Mouse (Mus musculus): ENCODE results near the gene Megf9.

Megf9 gene

DNA sequence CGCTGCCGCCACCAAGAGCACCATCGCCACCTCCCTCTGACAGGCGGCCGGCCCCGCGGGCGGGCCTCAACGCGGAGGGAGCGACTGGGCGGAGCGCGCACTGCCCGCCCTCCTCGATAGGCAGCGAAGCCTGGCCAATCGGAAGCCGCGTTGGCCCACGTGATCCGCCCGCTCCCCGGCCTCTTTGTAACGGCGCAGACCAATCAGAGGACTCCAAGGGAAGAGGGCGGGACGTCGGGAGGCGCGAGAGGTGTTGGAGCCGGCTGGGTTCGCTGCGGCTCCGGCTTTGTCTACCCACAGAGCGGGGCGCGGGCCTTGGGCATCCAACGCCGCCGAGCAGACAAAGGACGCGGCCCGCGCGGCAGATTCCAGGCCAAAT lies at the start of gene Megf9:
Gene Megf9, minus strand, starts transcription at position 105 of the 379 bp plus-strand sequence.
- peak; percentile 99 for DNase-seq

DNA sequence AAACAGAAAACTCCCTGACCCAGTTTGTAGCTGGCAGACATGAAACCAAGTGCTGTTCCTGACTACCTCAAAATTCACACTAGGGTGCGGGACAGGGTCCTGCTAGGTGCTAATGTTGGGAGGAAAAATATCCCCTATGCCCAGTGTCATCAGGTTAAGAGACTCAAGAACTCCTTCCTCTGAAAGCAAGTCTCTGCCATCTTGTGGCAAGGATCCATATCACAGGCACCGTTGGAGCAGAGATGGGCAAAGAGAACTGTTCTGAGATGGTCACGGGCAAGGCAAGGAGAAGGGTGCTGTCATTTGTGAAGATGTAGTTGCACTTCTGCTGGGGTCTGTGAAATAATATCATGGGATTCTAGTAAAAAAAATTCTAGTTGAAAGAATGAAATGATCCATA lies 44.9 kb upstream of the Megf9 start:
- DNase-seq = peak in 1 of 2 experiments; percentile 57

DNA sequence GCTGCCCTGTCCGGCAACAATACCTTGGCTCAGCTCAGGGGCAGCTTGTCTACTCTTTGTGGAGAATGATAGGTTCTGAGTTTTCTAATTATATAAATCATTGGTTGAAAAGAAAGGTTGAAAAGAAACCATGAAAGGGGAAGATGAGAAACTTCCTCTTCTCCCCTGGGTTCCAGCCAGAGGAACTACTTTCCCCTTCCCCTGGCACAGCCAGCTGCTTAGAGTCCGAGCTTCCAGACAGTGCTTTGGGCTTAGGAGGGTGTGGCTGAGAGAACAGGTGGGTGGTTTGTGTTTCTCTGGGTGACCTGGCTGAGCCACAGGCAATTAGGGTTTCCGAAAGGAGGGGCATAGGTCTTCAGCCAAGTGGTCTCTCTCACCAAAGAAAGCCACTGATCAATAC lies 43.5 kb upstream of the Megf9 start:
- DNase-seq = no peak

DNA sequence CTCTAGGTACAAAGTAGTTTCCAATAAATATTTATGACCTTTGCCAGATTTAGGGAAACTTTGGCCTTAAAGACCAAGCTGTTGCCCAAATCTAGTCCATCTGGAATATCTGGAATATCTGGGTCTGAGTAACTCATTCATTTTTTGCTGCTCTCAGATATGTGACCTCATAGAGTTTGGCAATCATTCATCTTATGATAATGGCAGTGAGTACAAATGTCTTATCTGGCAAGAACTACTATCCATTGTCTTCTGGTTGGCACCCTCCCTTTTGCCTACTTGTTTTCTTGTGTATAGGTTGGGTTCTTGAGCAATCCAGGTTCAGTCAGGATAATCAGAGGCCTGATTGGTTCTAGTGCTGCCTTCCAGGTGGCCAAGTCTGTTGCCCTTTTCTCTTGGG lies 41.3 kb upstream of the Megf9 start:
- no peak for DNase-seq

DNA sequence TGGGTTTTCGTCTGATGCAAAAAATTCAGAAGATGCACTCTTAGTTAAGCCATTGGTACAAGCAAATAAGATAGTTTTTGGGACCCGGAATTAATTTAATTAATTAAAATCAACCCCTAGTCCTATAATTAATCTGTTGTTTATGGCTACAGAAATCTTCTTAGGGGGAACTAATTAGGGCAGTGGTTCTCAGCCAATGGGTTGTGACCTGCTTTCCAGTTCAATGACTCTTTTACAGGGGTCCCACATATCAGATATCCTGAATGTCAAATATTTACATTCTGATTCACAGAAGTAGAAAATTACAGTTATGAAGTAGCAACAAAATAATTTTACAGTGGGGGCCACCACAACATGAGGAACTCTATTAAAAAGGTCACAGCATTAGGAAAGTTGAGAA lies 39.1 kb upstream of the Megf9 start:
- DNase-seq = no peak

DNA sequence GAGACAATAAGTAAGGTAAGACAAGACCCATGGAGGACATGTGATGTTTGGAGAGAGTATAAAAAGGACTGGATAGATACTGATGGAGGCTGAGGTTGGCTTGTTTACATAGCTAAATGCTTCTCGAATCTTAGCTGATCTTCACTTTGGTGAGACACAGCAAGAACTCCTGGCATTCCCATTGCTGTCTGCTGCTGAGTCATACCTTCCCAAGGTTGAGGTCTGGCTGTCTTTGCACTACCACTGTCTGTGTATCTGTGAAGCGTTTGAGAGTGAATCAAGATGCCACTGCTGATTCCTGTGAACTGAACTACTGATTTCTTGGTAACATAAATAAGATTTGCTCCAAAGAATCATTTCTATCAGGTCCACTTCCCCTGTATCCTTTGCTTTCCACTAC lies 19.1 kb upstream of the Megf9 start:
- no peak for DNase-seq

DNA sequence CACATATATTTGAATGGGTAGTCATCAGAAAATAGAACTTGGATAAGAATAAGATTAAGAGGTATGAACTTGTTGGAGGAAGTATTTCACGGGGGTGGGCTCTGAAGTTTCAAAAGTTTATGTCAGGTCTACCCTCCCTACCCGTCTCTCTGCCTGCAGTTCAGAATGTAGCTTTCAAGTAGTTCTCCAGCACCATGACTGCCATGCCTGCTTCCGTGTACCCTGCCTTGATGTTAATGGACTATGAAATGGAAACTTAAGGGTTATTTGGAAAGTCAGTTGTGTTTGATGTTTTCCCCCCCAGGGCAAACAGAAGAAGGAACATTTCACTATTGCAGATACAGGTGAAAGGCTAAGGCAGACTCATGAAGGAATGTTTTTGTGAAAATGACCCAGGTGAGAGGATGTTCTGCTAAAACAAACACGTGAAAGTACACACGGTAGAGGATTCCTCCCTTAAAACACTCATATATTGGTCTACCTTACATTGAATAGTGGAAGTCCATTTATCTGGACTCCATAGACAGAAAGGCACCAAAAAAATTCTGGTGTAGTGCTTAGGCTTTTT lies 18.5 kb upstream of the Megf9 start:
- no peak for DNase-seq

DNA sequence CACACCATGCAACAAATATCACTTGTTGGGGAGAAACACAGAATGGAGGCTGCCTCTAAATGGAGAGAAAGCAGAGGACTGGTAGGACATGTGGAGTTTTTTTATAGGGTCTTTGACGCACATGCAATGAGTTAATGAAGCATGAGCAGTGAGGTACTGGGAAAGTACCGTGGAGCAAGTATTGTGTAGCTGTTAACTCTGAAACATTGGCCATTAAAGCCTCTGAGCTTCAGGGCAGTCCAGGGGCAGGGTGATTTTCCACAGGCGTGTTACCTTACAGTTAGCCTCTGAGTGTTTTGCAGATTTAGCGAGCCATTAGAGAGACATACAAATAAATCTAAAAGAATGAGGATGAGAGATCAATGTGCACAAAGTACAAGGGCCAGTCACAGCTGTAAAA lies 17.3 kb upstream of the Megf9 start:
- DNase-seq = no peak

DNA sequence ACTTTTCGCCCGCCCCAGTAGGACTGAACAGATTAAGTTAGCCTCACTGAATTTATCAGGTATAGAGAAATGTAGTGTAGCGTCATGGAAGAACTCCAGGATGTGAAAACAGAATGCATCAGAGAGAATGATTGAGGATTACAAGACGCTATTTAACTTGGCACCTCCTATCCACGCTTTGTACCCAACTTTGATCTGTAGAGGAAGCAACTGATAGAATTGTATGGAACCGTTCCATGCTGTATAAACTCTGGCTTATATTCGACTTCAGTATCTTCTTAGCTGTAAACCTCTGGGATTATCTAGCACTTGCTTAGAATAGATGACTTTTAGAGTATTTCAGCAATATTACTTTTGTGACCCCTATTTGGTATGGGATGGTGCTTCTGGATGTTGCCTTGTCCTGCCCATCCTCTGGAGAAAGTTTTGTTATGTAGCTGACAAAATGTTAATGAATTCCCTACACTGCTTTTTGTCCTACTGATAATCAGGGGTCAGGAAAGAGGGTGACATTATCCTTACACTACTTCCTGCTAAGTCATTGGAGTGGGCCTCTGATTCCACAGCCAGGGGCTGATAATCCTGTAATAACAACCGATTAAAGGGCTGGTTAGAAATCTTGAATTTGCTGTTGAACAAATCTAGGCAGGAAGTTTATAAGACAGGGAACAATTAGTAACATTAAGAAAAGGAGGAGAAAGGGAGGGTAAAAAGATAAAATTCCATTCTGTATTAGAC lies 12.8 kb upstream of the Megf9 start:
- DNase-seq = no peak

DNA sequence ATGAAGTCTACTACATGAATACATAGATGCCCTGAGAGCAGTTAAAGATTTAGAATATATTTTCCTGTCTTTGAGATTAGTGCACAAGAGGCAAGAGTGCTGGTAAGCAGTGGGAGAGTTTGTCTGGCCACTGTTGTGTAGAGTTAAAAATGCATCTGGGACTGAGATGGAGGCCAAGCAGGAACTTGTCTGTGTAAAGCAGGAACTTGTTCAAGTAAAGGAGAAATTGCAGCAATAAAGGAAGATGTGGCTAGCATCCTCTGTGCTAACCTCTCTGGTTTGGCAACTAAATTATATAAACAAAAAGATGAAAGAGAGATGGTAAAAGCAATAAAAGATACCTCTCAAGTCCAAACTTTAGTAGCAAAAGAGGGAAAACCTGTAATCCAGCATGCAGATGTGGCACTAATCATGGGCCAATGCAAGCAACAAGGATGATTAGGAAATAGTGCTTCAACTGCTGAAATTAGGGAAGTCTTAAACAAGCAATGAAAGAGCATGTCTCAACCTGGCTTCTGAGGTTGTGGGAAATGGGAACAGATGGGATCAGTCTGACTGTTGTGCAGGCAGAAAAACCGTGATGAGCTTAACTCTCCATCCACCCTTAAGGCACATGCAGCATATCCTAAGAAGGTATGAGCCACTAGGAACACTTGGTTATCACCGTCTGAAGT lies 11.2 kb upstream of the Megf9 start:
- DNase-seq = peak in 1 of 2 experiments; percentile 18

DNA sequence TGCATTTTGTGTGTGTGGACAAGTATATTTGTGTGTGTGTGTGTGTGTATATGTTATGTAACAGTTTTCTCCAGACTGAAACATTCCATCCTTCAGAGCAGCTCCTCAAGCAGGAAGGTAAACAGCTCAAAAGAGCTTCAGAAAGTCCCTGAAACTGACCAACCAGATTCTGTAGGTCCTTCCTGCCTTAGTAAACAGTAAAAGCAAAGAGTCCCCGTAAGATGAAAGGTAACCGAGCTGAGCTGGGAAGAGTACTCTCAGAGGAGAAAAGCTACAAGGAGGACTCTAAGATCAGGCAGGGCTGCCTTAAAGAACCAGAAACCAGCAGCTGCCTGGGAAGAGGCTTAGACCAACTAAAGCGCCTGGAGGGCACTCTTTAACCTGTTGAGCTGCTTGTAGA lies 9.6 kb upstream of the Megf9 start:
- DNase-seq = peak; percentile 30 to 46

DNA sequence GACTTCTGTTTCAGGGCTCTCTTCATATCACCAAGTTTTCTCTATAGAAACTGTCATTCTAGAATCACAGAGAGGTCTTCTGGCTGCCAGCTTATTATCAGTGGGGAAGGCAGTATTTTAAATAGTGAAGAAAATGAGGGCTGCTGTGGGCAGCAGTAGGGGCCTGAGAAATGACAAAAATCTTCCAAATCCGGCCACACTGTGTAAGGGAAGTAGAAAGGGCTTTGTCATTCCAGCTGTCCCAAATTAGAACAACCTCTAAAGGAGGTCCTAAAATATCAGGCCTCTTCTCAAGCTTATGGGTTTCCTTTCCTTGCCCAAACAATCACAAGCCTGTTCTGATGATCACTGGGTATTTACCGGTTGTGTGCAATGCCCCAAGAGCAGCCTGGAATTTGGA lies 7.6 kb upstream of the Megf9 start:
- no peak for DNase-seq

DNA sequence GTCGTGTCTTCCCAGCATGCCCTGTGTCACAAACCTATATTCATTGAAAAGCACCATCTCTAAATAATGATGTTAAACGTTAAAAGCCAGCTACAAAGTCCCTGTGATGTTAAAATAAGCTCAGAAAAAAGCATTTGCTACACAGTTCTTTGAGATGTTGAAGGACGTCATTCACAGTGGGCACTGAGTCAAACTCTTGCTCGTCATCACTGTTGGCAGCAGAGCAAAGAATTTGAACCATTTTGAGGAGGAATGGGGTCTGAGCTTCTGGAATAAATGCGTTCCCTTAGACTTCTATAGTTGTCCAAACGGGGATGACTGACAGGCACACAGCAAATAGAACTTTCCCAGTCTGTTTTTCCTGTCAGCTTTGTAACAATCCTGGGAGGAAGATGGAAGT lies 5.9 kb upstream of the Megf9 start:
- peak; percentile 29 to 40 for DNase-seq

DNA sequence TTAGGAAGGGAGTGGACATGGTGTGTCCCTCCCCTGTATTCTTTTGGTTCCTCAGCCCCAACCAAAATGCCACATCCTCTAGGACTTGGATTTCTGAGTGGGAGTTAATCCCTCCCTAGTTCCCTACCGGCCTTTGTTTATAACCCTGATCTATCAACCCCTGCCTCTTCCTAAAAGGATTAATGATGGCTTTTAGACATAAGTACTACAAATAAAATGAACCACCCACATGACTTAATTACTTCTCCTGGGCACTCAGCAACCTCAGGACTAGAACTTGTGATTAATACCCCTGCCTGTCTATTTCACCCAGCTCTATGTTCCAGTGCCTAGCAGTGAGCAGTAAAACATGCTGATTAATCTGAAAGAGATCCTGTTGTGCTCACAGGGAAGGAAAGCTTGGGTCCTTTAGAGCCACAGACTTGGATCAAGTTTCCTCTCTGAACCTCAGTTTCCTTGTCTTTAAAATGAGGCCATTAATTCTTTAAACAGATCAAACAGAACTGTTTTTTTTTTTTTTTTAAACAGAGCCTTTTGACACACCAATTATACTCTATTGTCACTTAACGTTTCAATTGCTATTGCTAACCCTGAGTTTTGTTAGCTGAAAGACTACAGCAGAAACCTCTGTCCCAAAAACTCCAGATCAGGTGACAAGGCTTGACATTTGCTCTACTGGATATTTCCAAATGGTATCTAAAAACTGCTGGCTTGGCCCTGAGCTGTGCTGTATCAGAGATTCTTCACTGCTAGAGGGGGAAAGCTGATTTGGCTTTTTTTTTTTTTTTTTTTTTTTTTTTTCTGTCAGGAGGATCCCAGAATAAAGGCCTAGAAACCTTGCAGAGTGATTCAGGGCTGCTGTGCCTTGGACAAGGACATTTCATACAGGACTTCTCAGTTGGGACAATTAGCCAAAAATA lies 2.1 kb upstream of the Megf9 start:
- DNase-seq = no peak

DNA sequence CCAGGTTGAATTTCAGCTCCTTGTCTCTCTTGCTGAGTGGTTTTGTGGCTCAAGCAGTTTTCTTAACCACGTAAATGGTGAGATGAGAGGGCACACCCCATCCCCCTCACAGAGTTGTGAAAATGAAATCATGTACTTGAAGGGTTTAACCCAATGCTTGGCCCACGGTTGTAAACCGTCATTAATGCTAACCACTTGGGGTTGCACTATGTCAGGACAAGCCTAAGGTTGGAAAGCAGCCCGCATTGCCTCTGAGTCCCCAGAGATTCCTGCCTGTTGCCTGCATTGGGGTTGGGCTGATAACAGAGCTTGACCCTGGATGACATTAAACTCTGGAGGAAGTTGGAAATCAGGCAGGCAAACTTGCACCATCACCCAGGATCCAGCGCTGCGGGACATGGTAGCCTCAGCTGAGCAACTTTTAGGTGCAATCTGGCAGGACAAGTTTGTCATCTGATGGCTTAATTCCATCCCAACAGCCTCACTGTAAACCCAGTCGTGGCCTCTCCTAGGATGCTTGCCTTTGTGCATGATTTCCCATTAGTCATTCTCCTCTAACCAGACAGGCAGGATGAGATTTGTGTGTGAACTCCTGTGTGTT lies 1.0 kb upstream of the Megf9 start:
- DNase-seq = peak; percentile 46 to 52

DNA sequence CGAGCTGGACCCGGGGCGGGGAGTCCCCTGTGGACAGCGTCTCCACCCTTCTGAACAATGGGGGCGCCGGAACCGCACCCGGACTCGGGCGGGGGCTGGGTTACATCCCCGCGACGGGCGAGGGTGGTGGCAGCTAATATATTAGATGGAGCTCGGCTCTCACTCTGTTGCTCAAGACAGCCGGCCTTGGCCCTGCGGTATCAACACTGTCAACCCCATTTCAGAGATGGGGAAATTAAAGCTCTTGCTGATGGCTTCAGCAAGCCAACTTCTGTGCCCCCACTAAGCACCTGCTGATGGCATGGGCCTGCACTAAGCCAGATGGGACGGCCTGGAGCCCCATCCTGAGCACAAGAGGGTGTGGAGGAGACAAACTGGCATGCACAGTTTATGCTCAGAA lies 494 bp upstream of the Megf9 start:
- DNase-seq = no peak

DNA sequence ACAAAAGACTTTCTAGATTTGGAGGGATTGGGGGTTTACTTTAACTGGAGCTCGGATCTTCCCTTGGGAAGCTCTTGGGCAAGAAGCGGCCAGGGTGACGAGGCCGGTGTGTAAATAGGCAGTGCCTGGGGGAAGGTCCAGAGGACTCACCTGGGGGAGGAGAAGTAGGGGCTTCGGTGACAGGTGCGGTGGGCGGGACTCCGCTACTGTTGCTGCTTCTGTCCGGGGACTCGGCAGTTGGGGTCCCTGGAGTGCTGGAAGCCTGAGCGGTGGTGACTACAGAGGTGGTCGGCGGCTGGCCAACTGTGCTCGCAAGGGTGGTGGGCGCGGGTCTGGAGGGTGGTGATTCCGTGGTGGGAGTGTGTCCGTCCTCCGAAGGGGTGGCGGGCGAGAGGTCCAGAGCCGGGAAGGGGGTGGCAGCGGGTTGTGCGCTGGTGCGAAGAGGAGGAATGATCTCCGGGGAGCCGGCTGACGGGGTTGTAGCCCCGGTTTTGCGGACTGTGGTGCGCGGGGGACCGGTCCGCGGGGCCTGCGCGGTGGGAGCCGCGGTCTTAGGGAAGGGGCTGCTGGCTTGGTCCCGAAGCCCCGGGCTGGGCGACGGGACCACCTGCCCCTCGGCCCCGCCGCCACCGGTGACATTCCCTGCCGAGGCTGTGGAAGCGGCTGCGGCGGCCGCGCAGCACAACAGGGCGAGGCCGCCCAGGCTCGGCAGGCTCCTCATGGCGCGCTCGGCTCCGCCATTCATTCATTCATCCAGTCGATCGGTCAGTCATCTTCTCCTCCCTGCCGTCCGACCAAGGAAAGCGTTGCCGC lies 511 bp downstream of the Megf9 start:
- DNase-seq = peak; percentile 49 to 56

DNA sequence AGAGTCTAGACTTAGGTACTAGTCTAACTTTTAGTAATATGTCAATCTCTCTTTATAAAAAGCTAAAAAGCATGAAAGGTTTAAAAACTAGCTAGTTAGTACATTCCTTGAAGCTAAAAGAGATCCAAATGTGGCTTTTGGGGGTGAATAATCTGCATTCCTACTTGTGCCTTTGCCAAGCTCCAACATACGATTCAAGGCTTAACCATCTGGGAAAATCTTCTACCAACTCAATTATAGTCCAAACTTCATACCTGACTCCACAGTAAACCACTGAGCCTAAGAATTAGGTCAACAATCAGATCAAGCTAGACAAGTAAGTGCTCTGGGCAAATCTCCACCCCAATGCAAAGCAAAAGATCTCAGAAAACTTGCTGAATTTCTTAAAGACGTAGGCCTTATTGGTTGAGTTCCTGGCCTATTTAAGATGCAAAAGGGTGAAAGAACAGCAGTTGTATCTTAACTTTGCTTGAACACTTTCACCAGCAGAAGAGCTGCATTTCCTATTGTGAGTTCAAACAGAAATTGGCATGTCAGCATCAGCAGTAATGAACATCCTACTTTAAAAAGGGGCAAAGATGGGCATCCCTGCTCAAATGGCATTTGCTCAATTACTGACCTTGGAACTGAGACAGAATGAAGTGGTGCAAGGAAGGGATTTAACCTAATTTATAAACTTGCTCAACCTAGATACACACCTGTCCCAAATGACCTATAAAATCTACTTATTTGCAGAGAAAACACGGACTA lies 1.6 kb downstream of the Megf9 start:
- no peak for DNase-seq

DNA sequence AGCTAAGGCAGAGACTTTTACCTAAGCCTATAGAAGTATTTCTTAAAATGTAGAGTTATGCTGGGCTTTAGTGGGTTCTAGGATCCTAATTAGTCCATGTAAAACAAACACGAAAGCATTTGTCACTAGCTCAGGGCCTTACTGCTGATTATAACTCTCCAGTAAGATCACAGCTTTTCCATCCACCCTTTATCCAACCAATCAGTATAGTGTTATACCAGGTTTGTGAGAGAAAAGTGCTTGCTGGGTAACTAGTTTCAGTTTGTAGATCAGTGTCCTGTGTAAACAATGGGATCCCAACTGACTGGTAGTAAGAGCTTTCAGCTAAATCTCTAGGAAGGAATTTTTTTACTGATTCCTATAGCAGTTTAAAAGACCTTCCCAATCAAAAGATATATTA lies 3.8 kb downstream of the Megf9 start:
- no peak for DNase-seq

DNA sequence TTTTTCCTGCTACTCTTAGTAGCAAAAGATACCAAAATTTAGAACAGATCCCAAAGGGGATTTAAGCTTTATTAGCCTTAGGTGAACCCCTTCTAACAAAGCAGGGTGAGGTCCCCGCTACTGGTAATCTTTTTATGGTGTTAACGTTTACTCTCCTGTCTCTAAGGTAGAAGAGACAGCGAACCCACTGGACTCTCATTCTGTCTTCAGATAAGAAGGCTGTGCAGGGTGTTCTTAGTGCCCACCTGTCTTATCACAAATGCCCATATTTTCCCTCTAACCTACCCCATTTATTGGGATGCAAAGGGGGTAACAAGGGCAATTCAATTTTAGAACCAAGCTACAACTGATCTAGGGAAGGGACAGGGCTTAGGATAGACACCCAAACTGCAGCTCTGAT lies 6.2 kb downstream of the Megf9 start:
- no peak for DNase-seq

DNA sequence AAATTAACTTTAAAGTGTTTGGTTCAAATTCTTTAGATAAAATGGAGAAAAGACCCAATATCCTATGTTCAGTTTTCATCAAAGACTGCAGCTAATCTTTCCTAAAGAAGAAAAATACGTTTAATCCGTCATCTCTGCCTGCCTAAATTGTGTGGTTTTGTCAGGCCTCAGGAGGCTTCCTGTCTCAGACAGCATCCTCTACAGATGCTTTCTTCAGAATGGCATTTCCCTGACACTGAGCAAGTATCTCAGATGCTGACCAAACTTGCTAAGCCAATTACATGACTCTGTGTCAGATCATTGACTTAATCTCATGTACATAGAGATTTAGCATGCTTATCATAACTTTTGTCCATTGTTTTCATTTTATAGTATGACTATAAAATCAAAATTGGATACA lies 11.4 kb downstream of the Megf9 start:
- DNase-seq = no peak

All from lung, postnatal 4 days (tissue).